Mouse (Mus musculus): Measurements from ENCODE around the gene Nlrc5. TPM values are rescaled to one million over a fixed set of nuclear protein-coding genes. Genes with fewer than 3 reads are reported as not detected.
"Not testable (repeated sequence)": the region's sequence is repeated elsewhere in the genome, so short reads cannot be mapped to it uniquely, and the experiment has no call there.

Nlrc5 gene
- polyA plus RNA-seq, 1 experiment from 2014 or later: 0.29 TPM

DNA sequence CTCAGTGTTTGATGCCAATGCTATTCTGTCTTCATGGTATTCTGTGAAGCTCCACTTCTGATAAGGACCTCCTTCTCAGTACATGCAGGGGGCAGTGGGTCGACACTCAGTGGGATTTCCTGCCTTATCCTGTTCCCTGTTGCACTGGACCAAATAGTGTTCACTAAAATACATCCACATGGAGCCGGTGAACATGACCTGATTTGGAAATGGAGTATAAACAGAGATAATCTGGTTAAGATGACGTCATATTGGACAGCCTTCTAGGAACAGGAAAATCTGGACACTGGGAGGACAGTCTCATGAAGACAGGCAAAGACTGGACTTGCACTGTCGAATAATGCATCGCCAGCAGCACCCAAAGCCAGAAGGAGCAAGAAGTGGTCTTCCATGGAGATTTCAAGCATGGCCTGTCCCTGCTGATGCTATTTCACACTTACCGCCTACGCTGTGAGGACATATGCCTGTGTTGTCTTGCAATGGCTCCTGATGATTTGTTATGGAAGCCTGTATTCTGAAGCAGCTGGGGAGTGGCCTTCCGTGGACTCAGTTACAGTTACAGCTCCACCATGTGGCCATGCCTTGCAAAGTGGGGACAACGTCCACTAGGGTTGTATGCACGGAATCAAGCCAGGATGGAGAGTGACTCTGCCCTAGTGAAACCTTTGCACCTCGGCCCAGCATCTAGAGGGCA is 37.0 kb upstream of the Nlrc5 start:
- Histone ChIP-seq H3K36me3 (peaks cover 34% of the 10 kb centered on the region), H3K27ac (replicated peaks) (no peak overlapping the region), H3K9me3 (no peaks in the 10 kb centered on the region), H3K27me3 (no peaks in the 10 kb centered on the region), H3K9ac (no peak overlapping the region), H3K4me2 (no peak overlapping the region), H3K4me1 (replicated peaks) (no peaks in the 10 kb centered on the region), H3K4me3 (no peak overlapping the region)
- no peak for ATAC-seq (ENCODE audit: low FRiP score, low read depth)
- 67% methylated on average over 11 of the region's 11 CpGs for WGBS

DNA sequence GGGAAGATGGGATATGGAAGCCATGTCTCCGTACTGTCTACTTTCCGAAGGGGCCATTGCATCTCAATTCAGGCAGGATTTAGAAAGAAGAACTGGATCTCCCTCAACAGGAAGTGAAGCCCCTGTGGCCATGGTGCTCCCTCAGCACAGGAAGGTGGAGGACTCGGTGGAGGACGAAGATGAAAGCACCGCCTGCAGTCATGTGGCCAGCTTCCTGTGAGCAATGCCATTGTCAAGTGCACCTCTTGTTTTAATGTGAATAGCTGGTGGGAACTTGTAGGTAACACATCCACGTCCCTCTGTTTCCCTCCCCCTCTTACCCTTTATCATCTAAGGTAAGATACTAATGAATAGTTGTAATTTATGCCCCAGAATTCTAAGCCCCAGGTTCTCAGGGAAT is 35.6 kb upstream of the Nlrc5 start:
- Histone ChIP-seq H3K27ac (replicated peaks) (no peak overlapping the region), H3K4me2 (no peak overlapping the region), H3K36me3 (peaks cover 23% of the 10 kb centered on the region), H3K4me1 (replicated peaks) (no peaks in the 10 kb centered on the region), H3K9me3 (no peaks in the 10 kb centered on the region), H3K9ac (no peak overlapping the region), H3K4me3 (no peak overlapping the region), H3K27me3 (no peaks in the 10 kb centered on the region)
- ATAC-seq (ENCODE audit: low FRiP score, low read depth): no peak
- 80% methylated on average over 6 of the region's 6 CpGs for WGBS

DNA sequence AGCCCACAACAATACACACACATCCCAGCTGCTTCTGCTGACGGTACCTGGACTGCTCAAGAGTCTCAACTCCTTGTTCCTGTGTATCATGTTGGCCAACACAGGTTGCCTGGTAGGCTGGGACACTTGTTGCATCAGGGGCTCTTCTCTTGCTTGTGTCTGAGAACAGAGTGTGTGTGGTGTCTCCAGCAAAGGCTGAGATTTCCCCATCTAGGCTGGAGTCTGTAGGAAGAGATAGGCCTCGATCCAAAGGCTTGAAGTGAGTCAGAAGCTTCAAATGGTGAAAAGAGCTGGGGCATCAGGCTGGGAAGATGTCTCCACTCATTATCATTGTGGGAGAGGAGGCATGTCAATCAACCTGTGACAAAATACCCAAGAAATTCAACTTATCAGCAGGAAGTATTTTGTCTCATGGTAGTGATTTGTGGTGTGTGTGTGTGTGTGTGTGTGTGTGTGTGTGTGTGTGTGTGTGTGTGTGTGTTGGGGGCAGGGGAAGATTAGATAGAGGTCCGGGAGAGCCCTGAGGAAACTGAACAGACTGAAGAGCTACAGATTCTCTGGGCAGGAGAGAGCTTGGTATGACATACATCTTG is 34.7 kb upstream of the Nlrc5 start:
- H3K9ac ChIP-seq: no peak overlapping the region
- no peaks in the 10 kb centered on the region for H3K9me3 ChIP-seq
- H3K27ac ChIP-seq (replicated peaks): no peak overlapping the region
- no peak overlapping the region for H3K4me2 ChIP-seq
- no peak overlapping the region for H3K4me3 ChIP-seq
- no peaks in the 10 kb centered on the region for H3K27me3 ChIP-seq
- no peaks in the 10 kb centered on the region for H3K4me1 ChIP-seq (replicated peaks)
- 96% methylated on average over 3 of the region's 3 CpGs for WGBS
- no peak for ATAC-seq (ENCODE audit: low FRiP score, low read depth)
- H3K36me3 ChIP-seq: peaks cover 15% of the 10 kb centered on the region

GRCm38 (mm10) chr8:94399957-94400356 is 34.2 kb upstream of the Nlrc5 start:
- not testable (repeated sequence) for H3K27me3 ChIP-seq; ATAC-seq (ENCODE audit: low FRiP score, low read depth); H3K4me3 ChIP-seq; H3K36me3 ChIP-seq; H3K27ac ChIP-seq (replicated peaks); H3K4me1 ChIP-seq (replicated peaks); H3K9me3 ChIP-seq; H3K4me2 ChIP-seq; H3K9ac ChIP-seq
- 86% methylated on average over 2 of the region's 2 CpGs for WGBS

DNA sequence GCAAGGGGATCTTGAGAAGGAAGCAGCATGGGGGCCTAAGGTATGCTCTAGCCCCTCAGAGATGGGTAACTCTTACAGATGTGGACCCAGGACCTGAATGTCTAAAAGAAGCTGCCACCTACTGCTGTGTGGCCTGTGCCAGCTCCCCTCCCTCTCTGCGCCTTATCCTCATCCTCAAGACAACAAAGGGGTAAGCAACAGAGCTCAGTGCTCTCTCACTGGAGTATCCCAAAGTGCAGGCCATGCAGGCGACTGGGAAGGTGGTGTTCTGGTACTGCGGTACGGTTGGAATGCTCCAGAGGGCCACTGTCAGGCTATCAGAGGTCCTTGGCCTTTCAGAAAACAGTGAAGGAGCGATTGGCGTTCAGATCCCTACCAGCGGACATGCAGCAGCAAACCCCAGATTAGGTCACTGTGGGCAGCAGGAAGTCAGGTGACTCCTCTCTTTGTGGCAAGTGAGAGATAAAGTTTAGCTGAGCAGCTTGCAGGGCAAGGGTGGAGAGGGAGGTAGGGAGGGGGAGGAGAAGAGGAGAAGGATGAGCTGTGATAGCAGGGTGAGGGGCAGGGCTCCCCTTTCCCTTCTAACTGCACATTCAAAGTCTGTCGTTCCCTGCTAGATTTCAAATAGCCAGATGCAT is 25.6 kb upstream of the Nlrc5 start:
- no peak overlapping the region for H3K4me2 ChIP-seq
- no peak overlapping the region for H3K9ac ChIP-seq
- H3K4me3 ChIP-seq: no peak overlapping the region
- H3K4me1 ChIP-seq (replicated peaks): no peaks in the 10 kb centered on the region
- WGBS: 71% methylated on average over 8 of the region's 8 CpGs
- no peaks in the 10 kb centered on the region for H3K27me3 ChIP-seq
- no peak for ATAC-seq (ENCODE audit: low FRiP score, low read depth)
- H3K27ac ChIP-seq (replicated peaks): no peak overlapping the region
- no peaks in the 10 kb centered on the region for H3K9me3 ChIP-seq
- no peaks in the 10 kb centered on the region for H3K36me3 ChIP-seq

DNA sequence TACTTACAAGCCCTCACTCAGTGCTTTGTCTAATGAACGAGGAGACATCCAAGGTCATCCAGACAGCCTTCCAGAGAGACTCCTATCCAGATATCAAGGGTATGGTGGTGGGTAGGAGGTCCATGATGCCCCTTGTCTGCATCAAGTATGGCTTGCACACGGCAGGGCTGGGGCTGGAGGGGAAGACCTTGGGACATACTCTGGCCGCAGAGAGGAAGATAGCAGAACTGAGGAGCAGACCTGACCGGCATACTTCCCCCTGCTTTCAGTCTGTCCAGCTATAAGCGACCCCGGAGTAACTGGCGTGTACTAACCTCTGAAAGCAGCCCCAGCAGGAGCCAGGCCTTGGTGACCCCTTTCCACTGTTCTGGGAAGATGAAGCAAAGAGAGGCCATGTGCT is 24.6 kb upstream of the Nlrc5 start:
- no peak for ATAC-seq (ENCODE audit: low FRiP score, low read depth)
- WGBS: 88% methylated on average over 7 of the region's 7 CpGs
- Histone ChIP-seq H3K4me3 (no peak overlapping the region), H3K9ac (no peak overlapping the region), H3K4me2 (no peak overlapping the region), H3K27ac (replicated peaks) (no peak overlapping the region), H3K9me3 (no peaks in the 10 kb centered on the region), H3K36me3 (no peaks in the 10 kb centered on the region), H3K4me1 (replicated peaks) (no peaks in the 10 kb centered on the region), H3K27me3 (no peaks in the 10 kb centered on the region)

- Histone ChIP-seq H3K4me1 (replicated peaks) (no peaks in the 10 kb centered on the region), H3K4me3 (no peak overlapping the region), H3K27ac (replicated peaks) (no peak overlapping the region), H3K9ac (no peak overlapping the region), H3K36me3 (no peaks in the 10 kb centered on the region), H3K27me3 (no peaks in the 10 kb centered on the region), H3K9me3 (no peaks in the 10 kb centered on the region), H3K4me2 (no peak overlapping the region)
- ATAC-seq (ENCODE audit: low FRiP score, low read depth): no peak
- WGBS: 87% methylated on average over 6 of the region's 6 CpGs
Measured at GRCm38 (mm10) chr8:94412518-94412917, 21.6 kb upstream of the Nlrc5 start.

- Histone ChIP-seq H3K9me3 (no peaks in the 10 kb centered on the region), H3K9ac (no peak overlapping the region), H3K36me3 (no peaks in the 10 kb centered on the region), H3K27me3 (no peaks in the 10 kb centered on the region), H3K4me2 (no peak overlapping the region), H3K4me1 (replicated peaks) (no peaks in the 10 kb centered on the region), H3K27ac (replicated peaks) (no peak overlapping the region), H3K4me3 (no peak overlapping the region)
- no peak for ATAC-seq (ENCODE audit: low FRiP score, low read depth)
- 89% methylated on average over 6 of the region's 6 CpGs for WGBS
Measured at GRCm38 (mm10) chr8:94413509-94413908, 20.6 kb upstream of the Nlrc5 start.

GRCm38 (mm10) chr8:94415218-94415617 is 18.9 kb upstream of the Nlrc5 start:
- Histone ChIP-seq H3K36me3 (no peaks in the 10 kb centered on the region), H3K9ac (no peak overlapping the region), H3K4me3 (no peak overlapping the region), H3K27ac (replicated peaks) (no peak overlapping the region), H3K9me3 (no peaks in the 10 kb centered on the region), H3K4me2 (no peak overlapping the region), H3K4me1 (replicated peaks) (no peaks in the 10 kb centered on the region), H3K27me3 (no peaks in the 10 kb centered on the region)
- ATAC-seq (ENCODE audit: low FRiP score, low read depth): no peak
- WGBS: 75% methylated on average over 2 of the region's 2 CpGs

- H3K36me3 ChIP-seq: no peaks in the 10 kb centered on the region
- WGBS: 81% methylated on average over 9 of the region's 9 CpGs
- H3K9me3 ChIP-seq: no peaks in the 10 kb centered on the region
- H3K27ac ChIP-seq (replicated peaks): no peak overlapping the region
- no peak for ATAC-seq (ENCODE audit: low FRiP score, low read depth)
- no peaks in the 10 kb centered on the region for H3K4me1 ChIP-seq (replicated peaks)
- no peak overlapping the region for H3K4me2 ChIP-seq
- H3K9ac ChIP-seq: no peak overlapping the region
- H3K27me3 ChIP-seq: no peaks in the 10 kb centered on the region
- H3K4me3 ChIP-seq: no peak overlapping the region
Measured at GRCm38 (mm10) chr8:94418017-94418416, 16.1 kb upstream of the Nlrc5 start.

- H3K27ac ChIP-seq (replicated peaks): no peak overlapping the region
- no peaks in the 10 kb centered on the region for H3K9me3 ChIP-seq
- no peaks in the 10 kb centered on the region for H3K4me1 ChIP-seq (replicated peaks)
- no peak overlapping the region for H3K9ac ChIP-seq
- H3K36me3 ChIP-seq: no peaks in the 10 kb centered on the region
- H3K4me3 ChIP-seq: no peak overlapping the region
- H3K4me2 ChIP-seq: no peak overlapping the region
- ATAC-seq (ENCODE audit: low FRiP score, low read depth): no peak
- no peaks in the 10 kb centered on the region for H3K27me3 ChIP-seq
- 92% methylated on average over 4 of the region's 4 CpGs for WGBS
Measured at GRCm38 (mm10) chr8:94422270-94422669, 11.9 kb upstream of the Nlrc5 start.

DNA sequence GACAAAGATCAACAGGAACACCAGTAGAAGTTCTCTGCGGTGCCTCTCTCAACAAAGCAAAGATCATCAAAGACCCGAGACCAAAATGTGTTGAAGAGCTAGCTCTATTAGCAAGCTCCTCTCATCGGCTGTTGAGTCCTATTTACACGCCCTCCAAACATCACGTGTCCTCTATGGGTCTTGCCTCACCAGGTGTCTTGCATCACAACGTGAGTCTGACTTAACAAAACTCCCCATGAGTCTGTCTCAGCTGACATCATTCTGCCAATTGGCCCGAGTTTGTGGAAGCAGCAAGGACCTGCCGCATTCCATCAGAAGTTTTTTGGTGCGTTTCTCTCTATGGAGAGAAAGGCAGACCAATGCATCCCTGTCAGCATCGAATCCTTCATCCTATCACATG is 6.2 kb upstream of the Nlrc5 start:
- WGBS: 77% methylated on average over 10 of the region's 10 CpGs

More for the DNA sequence above, 6.2 kb upstream of the Nlrc5 start:
- Histone ChIP-seq H3K4me1 (replicated peaks) (no peaks in the 10 kb centered on the region), H3K36me3 (no peaks in the 10 kb centered on the region), H3K4me2 (no peak overlapping the region), H3K27ac (replicated peaks) (no peak overlapping the region), H3K9ac (no peak overlapping the region), H3K4me3 (no peak overlapping the region), H3K9me3 (no peaks in the 10 kb centered on the region), H3K27me3 (no peaks in the 10 kb centered on the region)
- ATAC-seq (ENCODE audit: low FRiP score, low read depth): no peak

Data from hindbrain, embryonic 15.5 days (tissue).